Mouse (Mus musculus) bone marrow, adult 2 months (tissue): ENCODE measurements around the gene Ric1.

Source experiments
- CTCF ChIP-seq: fragments of 200-500 bp; IDR thresholded peaks from 2 replicates; pipeline ENCODE4 v1.5.1; 2011; ENCODE audit warnings: low read length, control low read depth; ENCODE audit not compliant: control insufficient read depth, insufficient read depth
- POLR2A ChIP-seq: fragments of 200-500 bp; IDR thresholded peaks from 2 replicates; pipeline ENCODE4 v1.6.1; 2011; ENCODE audit warnings: low read depth, mild to moderate bottlenecking, control low read depth, low read length, borderline replicate concordance; ENCODE audit not compliant: control insufficient read depth

GRCm38 (mm10) chr19:29526837-29527236 is 4.8 kb downstream of the Ric1 start:
- no peak for TF ChIP-seq CTCF
- no peak for TF ChIP-seq POLR2A
